Mouse (Mus musculus) limb, embryonic 12.5 days (tissue): ENCODE measurements at regions not wholly inside any gene's neighbourhood (a gene's known extent, or its start where the extent isn't known, plus 50 kb on each side); places are given as distances from the start of the nearest gene placed in this dataset.
A peak's percentile ranks its signal among the peaks of the same experiment; 100 is the strongest.

Source experiments
- ATAC-seq: fragments of 200-750 bp; cut with Nextera tagmentation; 2 replicates; pipeline ENCODE4 v1.8.0; 2017; ENCODE audit warnings: low read depth, moderate TSS enrichment; ENCODE audit not compliant: insufficient number of reproducible peaks, insufficient read depth, low FRiP score, low TSS enrichment
- H3K27ac ChIP-seq: fragments of 300-500 bp; sonication (generic); 2 replicates; pipeline ENCODE4 v1.5.1; 2016; ENCODE audit warnings: mild to moderate bottlenecking, moderate library complexity
- H3K27me3 ChIP-seq: fragments of 300-500 bp; sonication (generic); 2 replicates; pipeline ENCODE4 v1.6.1; 2016; ENCODE audit warnings: mild to moderate bottlenecking, moderate library complexity
- H3K36me3 ChIP-seq: fragments of 300-500 bp; sonication (generic); 2 replicates; pipeline ENCODE4 v1.6.1; 2016; ENCODE audit warnings: mild to moderate bottlenecking, moderate library complexity
- H3K4me1 ChIP-seq: fragments of 300-500 bp; sonication (generic); replicated peaks from 2 replicates; pipeline ENCODE4 v1.6.1; 2016
- H3K4me2 ChIP-seq: fragments of 300-500 bp; sonication (generic); 2 replicates; pipeline ENCODE4 v1.6.1; 2016; ENCODE audit warnings: mild to moderate bottlenecking, moderate library complexity
- H3K4me3 ChIP-seq: fragments of 300-500 bp; sonication (generic); replicated peaks from 2 replicates; pipeline ENCODE4 v1.5.1; 2016; ENCODE audit warnings: mild to moderate bottlenecking
- H3K9ac ChIP-seq: fragments of 300-500 bp; sonication (generic); replicated peaks from 2 replicates; pipeline ENCODE4 v1.6.1; 2016; ENCODE audit warnings: mild to moderate bottlenecking, moderate library complexity
- H3K9me3 ChIP-seq: fragments of 300-500 bp; sonication (generic); 2 replicates; pipeline ENCODE4 v1.6.1; 2016; ENCODE audit warnings: mild to moderate bottlenecking, moderate library complexity
- WGBS: fragments of 180-500 bp; shearing (Covaris S2); methylation state at CpG from one replicate; pipeline ENCODE4 v1.1.7; 2016; 5-methylcytosine and 5-hydroxymethylcytosine counted together

DNA sequence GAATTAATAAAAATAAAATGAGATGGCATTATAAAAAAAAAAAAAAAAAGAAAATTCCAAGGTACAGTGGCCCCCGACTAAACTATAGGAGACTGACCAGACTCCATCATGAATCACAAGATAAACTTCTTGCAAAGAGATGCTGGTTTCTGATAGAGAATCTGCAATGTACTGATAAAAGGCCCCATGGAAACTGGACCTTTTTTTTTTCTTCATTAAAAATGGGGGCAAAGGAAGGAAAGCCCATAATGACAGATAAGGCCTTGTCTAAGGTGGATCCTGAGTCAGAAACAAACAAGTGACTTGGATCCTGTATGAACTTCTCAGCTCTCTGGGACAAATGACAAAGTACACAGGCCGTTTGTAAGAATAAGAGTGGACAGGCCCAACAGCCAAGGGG, 344.7 kb upstream of the Nfe2l3 start:
- ATAC-seq, result no peak
- H3K4me2 ChIP-seq, result no peak overlapping the region
- H3K4me1 ChIP-seq, result peaks cover 29% of the 10 kb centered on the region
- 81% methylated on average over 2 of the region's 2 CpGs for WGBS
- H3K27me3 ChIP-seq, result peaks cover 9% of the 10 kb centered on the region
- H3K9me3 ChIP-seq, result no peaks in the 10 kb centered on the region
- H3K27ac ChIP-seq, result no peak overlapping the region
- H3K4me3 ChIP-seq, result no peak overlapping the region
- no peak overlapping the region for H3K9ac ChIP-seq
- no peaks in the 10 kb centered on the region for H3K36me3 ChIP-seq

DNA sequence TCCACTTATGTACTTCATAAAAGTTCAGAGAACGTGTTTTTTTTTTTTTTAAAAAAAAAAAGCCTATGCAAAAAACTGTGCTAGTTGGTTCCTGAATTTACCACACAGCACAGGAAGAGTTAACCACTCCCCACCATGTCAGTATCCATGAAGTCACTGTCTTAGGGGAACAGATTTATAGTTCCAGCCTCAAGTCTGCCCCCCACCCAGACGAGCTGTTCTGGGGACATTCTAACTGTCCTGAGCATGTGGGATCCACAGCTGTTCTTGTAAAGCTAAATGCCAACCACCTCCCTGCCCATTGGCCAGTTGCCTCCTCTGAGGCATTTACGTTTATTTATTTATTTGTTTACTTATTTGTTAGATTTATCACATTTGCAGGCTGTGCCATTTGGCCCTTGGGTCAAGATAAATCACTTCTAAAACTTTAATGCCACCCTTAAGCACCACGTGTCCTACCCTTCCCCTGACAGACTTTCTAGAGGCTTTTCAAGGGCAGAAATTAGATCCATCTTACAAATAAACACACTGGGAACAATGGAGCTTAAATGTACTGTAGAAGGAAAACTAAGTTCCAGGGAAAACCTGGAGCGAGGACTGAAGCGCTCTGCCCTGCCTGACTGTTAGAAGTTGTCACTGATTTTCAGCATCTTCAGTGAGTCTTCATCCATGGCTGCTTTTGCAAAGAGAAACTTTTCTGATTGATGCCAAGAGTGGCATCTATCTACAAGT, 343.7 kb upstream of the Nfe2l3 start:
- H3K27ac ChIP-seq, result no peak overlapping the region
- H3K4me1 ChIP-seq, result peaks cover 28% of the 10 kb centered on the region
- no peak overlapping the region for H3K4me2 ChIP-seq
- H3K4me3 ChIP-seq, result no peak overlapping the region
- WGBS, result 37% methylated on average over 6 of the region's 6 CpGs
- no peak overlapping the region for H3K9ac ChIP-seq
- H3K9me3 ChIP-seq, result no peaks in the 10 kb centered on the region
- peaks cover 5% of the 10 kb centered on the region; the same call in 1 of the 2 replicates for H3K27me3 ChIP-seq
- H3K36me3 ChIP-seq, result no peaks in the 10 kb centered on the region
- ATAC-seq, result no peak

DNA sequence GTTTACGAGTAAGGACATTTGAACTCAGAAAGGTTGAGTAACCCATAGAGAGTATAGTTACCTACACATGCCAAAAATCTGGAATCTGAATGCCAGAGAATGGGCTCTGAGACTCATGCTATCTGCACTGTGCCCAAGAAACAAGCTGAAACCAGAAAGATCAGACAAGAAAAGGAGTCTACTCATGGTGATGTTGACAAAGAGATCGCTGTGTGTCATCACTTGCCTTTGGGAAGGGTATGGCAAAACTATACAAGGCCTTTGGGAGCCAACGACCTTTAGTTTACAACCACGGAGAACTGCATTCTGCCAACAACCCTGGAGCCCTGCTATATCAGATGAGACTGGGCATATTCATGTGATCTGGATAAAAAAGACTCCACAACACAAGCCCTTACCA, 339.3 kb upstream of the Nfe2l3 start:
- 90% methylated on average over 4 of the region's 4 CpGs for WGBS
- Histone ChIP-seq H3K27ac (no peak overlapping the region), H3K27me3 (no peaks in the 10 kb centered on the region), H3K4me1 (peaks cover 13% of the 10 kb centered on the region), H3K36me3 (no peaks in the 10 kb centered on the region), H3K4me2 (no peak overlapping the region), H3K9me3 (no peaks in the 10 kb centered on the region), H3K4me3 (no peak overlapping the region), H3K9ac (no peak overlapping the region)
- no peak for ATAC-seq

DNA sequence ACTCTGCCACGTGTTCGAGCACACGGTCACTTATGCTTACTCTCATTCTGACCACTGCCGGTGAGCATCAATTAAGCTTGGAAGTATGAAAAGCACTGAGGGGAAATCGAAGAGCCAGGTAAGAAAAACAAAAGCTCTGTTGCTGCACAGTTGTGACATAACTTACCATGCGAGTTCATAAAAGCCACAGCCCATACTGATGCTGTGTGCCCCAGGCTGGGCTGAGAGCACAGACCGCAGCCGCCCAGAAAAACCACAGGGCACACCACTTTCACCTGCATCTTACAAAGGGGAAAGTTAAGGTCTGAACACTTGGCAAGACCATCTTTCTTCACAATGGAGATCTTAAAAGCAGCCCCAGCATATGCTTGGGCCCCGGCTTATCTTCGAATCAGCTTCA, 338.2 kb upstream of the Nfe2l3 start:
- no peak for ATAC-seq

DNA sequence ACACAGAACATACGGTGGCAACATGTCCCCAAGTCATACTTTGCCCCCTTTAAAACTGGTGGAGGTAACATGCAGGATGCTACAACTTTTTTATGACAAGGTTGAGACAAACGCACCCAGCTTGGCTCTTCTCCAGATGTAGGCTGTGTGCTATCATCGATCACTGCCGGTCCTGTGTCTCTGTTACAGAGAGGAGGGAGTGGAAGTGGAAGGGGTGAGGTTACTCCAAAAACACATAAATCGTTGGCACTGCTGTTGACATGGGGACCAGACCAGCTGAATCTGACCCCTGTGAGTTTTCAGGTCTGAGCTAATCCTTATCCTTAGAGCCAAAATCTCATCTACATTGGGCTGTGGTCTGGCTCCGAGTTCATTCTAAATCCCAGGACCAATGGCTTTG, 335.0 kb upstream of the Nfe2l3 start:
- Histone ChIP-seq H3K27me3 (no peaks in the 10 kb centered on the region), H3K27ac (no peak overlapping the region)
- WGBS, result 77% methylated on average over 6 of the region's 6 CpGs

More for the DNA sequence above, 338.2 kb upstream of the Nfe2l3 start:
- Histone ChIP-seq H3K36me3 (no peaks in the 10 kb centered on the region), H3K4me1 (peaks cover 9% of the 10 kb centered on the region; the same call in 1 of the 2 replicates), H3K9ac (no peak overlapping the region), H3K27me3 (no peaks in the 10 kb centered on the region), H3K4me2 (no peak overlapping the region), H3K9me3 (no peaks in the 10 kb centered on the region), H3K4me3 (no peak overlapping the region), H3K27ac (no peak overlapping the region)
- WGBS, result 82% methylated on average over 10 of the region's 10 CpGs

DNA sequence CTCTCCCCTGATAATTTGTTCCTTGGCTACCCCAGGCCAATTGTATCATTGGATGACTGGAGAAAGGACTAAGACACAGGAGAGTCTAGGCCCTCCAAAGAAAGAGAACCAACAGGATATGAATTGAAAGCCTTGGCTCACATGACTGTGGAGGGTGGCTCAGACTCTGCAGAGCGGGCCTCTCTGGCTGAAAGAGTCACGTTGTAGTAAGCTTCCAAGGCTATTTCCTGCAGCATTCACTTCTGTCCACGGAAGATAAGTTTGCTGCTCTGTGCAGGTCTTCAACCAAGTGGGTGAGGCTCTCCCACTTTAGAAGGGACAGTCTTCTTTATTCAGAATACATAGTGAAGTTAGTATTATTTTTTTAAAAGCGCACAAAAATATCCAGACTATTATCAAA, 332.1 kb upstream of the Nfe2l3 start:
- no peaks in the 10 kb centered on the region for H3K36me3 ChIP-seq
- 84% methylated on average over 4 of the region's 4 CpGs for WGBS
- no peaks in the 10 kb centered on the region for H3K27me3 ChIP-seq
- H3K9me3 ChIP-seq, result no peaks in the 10 kb centered on the region
- ATAC-seq, result no peak
- H3K4me2 ChIP-seq, result no peak overlapping the region
- no peak overlapping the region for H3K9ac ChIP-seq
- no peak overlapping the region for H3K27ac ChIP-seq
- H3K4me1 ChIP-seq, result no peaks in the 10 kb centered on the region
- no peak overlapping the region for H3K4me3 ChIP-seq

More for the DNA sequence above, 335.0 kb upstream of the Nfe2l3 start:
- Histone ChIP-seq H3K36me3 (no peaks in the 10 kb centered on the region), H3K9ac (no peak overlapping the region), H3K4me1 (peaks cover 9% of the 10 kb centered on the region; the same call in 1 of the 2 replicates), H3K4me2 (no peak overlapping the region), H3K9me3 (no peaks in the 10 kb centered on the region), H3K4me3 (no peak overlapping the region)
- ATAC-seq, result no peak

DNA sequence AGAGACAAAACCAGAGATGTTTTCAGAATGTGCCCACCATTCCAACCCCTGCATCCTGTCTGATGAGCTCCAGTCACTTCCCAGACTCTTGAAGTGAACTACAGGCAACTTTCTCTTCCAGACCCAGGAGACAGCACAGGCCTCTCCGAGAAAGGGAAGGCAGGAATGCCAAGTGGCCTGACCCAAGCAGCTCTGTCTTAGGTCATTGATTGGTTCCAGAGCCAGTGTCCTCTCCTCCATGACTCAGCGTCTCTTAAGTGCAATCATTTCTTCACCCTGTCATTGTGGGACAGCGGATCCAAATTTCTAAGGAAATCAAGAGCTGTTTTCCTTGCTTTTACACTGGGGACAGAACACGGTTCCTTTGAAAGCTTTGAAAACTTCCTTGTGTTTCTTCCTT, 329.2 kb upstream of the Nfe2l3 start:
- no peaks in the 10 kb centered on the region for H3K27me3 ChIP-seq
- 55% methylated on average over 4 of the region's 4 CpGs for whole genome bisulfite sequencing
- no peak overlapping the region for H3K27ac ChIP-seq
- H3K4me1 ChIP-seq, result no peaks in the 10 kb centered on the region
- H3K4me3 ChIP-seq, result no peak overlapping the region
- H3K36me3 ChIP-seq, result no peaks in the 10 kb centered on the region
- H3K9ac ChIP-seq, result no peak overlapping the region
- ATAC-seq, result no peak
- no peaks in the 10 kb centered on the region for H3K9me3 ChIP-seq
- no peak overlapping the region for H3K4me2 ChIP-seq

DNA sequence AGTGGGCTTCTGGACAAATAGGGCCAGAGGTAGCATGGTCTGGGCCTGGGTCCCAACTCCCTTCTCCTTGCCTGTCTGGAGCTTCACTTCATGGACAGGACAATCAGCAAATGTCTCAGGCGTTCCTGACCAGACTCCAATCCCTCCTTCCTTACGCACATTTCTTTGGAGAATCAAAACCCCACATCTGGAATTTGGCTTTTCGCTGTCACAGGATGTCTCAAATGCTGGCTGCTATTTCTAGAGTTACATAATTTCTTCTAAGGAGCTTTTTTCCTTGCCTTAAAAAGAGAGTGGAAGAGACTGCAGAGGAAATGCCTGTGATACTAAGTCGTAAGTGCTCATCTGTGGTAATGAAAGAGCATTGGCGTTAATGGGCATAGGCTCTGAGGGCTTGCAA, 328.1 kb upstream of the Nfe2l3 start:
- peak overlapping the region; percentile 45; the same call in 1 of the 2 replicates for H3K27ac ChIP-seq
- ATAC-seq, result no peak
- H3K4me3 ChIP-seq, result no peak overlapping the region
- peaks cover 6% of the 10 kb centered on the region; the same call in 1 of the 2 replicates for H3K4me1 ChIP-seq
- no peaks in the 10 kb centered on the region for H3K27me3 ChIP-seq
- no peaks in the 10 kb centered on the region for H3K36me3 ChIP-seq
- no peak overlapping the region for H3K4me2 ChIP-seq
- 65% methylated on average over 5 of the region's 5 CpGs for WGBS
- no peak overlapping the region for H3K9ac ChIP-seq
- H3K9me3 ChIP-seq, result no peaks in the 10 kb centered on the region

DNA sequence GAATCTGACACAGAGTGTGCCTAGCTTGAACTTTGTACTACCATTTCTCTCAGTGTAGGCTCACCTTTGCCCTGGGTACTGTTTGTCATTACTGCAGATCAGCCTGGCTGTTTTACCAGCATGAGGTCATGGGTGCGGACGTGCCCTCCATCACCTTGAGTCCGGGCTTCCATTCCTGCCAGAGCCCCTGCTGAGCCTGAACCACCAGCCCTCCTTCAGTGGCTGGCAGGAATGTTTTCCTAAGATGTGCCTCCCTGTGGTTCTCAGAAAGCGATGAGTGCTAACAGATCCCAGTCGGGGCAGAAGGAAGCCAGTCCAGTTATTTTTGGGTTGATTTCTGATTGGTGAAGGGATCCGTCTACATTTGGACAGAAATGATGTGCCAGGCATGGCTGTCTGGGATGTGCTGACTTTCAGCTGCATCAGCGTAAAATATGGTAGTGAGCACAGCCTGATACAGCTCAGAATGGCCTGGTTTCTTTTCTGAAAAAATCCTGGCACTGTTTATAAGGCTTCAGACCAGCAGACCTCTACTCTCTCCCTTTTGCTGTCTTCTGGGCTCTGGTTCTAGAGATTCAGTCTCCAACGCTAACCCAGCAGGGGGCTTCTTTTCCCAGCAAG, 324.0 kb upstream of the Nfe2l3 start:
- Histone ChIP-seq H3K4me1 (peaks cover 6% of the 10 kb centered on the region; the same call in 1 of the 2 replicates), H3K4me2 (no peak overlapping the region), H3K27ac (peak overlapping the region; percentile 73), H3K36me3 (no peaks in the 10 kb centered on the region), H3K4me3 (no peak overlapping the region), H3K27me3 (no peaks in the 10 kb centered on the region), H3K9ac (no peak overlapping the region), H3K9me3 (no peaks in the 10 kb centered on the region)
- WGBS, result 31% methylated on average over 8 of the region's 8 CpGs
- no peak for ATAC-seq

DNA sequence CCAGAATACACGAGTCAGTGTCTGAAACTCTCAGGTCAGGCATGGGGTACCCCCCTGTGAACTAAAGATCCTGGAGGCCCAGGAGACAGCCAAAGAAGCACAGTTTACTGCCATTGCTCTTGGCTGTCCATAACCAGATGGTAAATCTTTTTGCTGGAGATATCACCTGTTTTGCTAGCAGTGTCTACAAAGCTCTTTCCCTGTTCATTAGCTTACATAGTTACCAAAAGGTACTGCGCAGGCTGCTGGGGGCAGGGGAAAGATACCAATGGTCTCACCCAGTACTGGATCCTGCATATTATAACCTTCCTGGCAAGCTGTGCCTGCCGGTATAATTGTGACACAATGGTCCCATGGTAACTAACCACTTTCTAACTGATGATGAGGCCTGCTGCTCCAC, 321.9 kb upstream of the Nfe2l3 start:
- no peak for ATAC-seq
- no peak overlapping the region for H3K27ac ChIP-seq
- no peaks in the 10 kb centered on the region for H3K27me3 ChIP-seq
- WGBS, result 92% methylated on average over 3 of the region's 3 CpGs
- no peak overlapping the region for H3K9ac ChIP-seq
- H3K9me3 ChIP-seq, result no peaks in the 10 kb centered on the region
- H3K4me2 ChIP-seq, result no peak overlapping the region
- H3K4me3 ChIP-seq, result no peak overlapping the region
- peaks cover 6% of the 10 kb centered on the region; the same call in 1 of the 2 replicates for H3K4me1 ChIP-seq
- no peaks in the 10 kb centered on the region for H3K36me3 ChIP-seq

DNA sequence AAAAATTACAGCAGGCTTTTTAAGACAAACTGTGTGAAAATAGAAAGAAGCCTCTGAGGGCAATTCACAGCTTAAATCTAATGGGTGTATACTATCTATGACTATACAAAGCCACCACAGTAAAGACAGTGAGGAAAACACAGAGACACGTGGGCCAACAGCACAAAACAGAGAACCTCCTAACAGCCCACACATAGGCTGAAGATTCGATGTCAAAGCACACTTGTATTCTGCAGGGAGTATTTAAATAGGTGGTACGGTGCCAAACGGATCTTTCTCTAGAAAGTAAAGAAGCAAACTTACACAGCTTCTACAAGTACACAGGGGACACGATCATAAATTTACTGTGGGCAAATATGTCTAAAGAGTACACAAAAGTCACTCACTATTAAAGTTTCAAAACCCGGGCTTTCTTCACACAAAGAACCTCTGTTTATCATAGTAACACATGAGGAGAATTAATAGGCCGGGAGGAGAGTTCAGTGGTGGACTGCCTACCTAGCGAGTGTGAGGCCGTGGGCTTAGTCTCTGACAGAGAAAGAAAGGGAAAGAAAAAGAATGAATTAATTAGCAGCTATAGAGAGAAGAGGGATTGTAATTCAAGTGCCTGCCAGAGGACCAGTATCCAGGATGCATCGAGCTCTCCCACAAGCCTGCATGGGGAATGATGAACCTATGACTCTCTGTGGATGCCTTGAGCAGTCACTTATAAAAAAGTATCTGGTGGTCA, 317.7 kb upstream of the Nfe2l3 start:
- 69% methylated on average over 10 of the region's 10 CpGs for WGBS
- no peak for ATAC-seq

More for the DNA sequence above, 317.7 kb upstream of the Nfe2l3 start:
- Histone ChIP-seq H3K4me2 (no peak overlapping the region), H3K4me3 (no peak overlapping the region), H3K9me3 (no peaks in the 10 kb centered on the region), H3K27ac (no peak overlapping the region; the same call in 1 of the 2 replicates), H3K36me3 (no peaks in the 10 kb centered on the region), H3K27me3 (no peaks in the 10 kb centered on the region), H3K9ac (no peak overlapping the region), H3K4me1 (peaks cover 10% of the 10 kb centered on the region)
